Mouse (Mus musculus): Measurements from ENCODE around the gene Rfx2.

DNA sequence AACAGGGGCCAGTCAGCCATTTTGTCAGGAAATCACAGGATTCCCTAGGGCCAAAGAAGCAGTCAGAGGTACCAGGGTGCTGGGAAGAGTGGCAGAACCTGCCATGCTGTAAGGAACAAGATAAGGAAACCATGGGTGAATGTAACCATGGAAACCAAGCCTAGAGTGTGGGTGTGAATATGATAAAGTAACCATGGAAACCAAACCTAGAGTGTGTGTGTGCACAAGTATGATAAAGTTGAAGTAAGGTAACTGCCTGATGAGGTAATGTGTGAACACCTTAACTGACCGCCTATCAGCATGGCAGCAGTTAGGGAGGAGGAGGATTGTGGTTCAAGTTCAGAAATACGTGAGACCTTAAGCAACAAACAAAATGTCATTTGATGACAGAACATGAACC is 4.1 kb downstream of the Rfx2 start:
- TF ChIP-seq POLR2A (IDR thresholded peaks at IDR 0.05; ENCODE audit: borderline replicate concordance, low read depth, low read length): no peak
- TF ChIP-seq CTCF (IDR thresholded peaks at IDR 0.05; ENCODE audit: low read depth, low read length): no peak

All from bone marrow macrophage, adult 2 months (primary cell).